Mouse (Mus musculus): ENCODE results near the gene Foxf1.

DNA sequence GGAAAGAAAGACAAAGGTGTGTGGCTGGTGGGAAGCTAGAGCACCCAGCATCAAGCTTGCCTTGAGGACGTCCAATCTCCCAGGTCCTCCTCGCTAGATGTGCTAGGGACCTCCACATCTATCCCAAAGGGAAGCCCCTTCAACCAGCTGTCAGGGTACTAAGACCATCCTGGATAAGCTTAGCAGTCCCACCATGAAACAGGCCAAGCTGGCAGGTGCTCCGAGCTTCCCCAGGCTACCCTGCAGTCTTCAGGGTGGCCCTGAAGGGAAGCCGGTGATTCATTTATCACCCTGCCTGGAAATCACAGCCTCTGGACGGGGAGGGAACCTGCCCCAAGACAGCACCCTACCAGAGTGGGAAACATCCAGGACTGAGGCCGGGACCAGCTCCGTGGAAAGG is 7.6 kb upstream of the Foxf1 start:
- TF ChIP-seq CTCF (IDR thresholded peaks at IDR 0.05; ENCODE audit: low read depth) (no peak), EP300 (optimal IDR thresholded peaks at IDR 0.05) (no peak)

Measured in stomach, postnatal 0 days (tissue).